Comparison of ENCODE assay signal across 8 mouse cellular contexts in the genomic region with DNA sequence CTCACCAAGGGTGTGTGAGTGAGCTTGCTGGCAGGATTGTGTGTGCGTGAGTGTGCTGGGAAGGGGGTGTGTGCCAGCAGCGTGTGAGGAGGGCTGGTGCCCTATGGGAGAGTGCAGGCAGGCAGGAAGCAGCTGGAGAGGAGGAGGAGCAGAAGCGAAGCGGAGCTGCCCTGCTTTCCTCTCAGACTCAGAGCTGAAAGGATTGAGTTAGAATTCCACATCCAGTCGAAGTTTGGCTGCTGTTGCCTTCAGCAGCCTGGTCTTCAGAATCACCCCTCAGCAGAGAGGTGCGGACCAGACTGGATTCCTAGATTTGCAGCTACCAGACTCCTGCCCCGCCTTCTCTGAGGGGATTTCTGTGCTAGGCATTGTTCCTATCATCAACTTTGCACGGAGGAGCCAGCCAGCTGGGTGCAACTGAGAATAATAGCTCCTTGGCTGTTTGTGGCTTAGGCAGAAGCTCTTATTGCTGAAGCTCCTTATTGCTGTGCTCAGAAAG. TPM values are rescaled to one million over a fixed set of nuclear protein-coding genes. Genes with fewer than 3 reads are reported as not detected.
DNase-seq lines count a peak whose midpoint lies in the region; ATAC-seq lines count a peak whose summit lies in the region.

No protein-coding gene starts in this region.

- ATAC-seq in midbrain, embryonic 11.5 days (ENCODE audit: low FRiP score): peak; percentile 80

- peaks cover 10% of the 10 kb centered on the region for H3K4me1 ChIP-seq in midbrain, embryonic 11.5 days (ENCODE audit: control insufficient read depth, insufficient read depth, low read length)

- DNase-seq in gastrocnemius, postnatal 10 days: peak; percentile 9
- no peak for DNase-seq in gastrocnemius, postnatal 36 days
- DNase-seq in adipocyte (ENCODE audit: low spot score): peak; percentile 19
- DNase-seq in frontal cortex, postnatal 10 days (ENCODE audit: low spot score in 2 of 2): peak; percentile 51 to 74
- DNase-seq in layer of hippocampus, adult 8-10 months (ENCODE audit: low spot score in 2 of 2): peak; percentile 58 to 74
- peak; percentile 93 for DNase-seq in midbrain, embryonic 11.5 days (ENCODE audit: low spot score, missing footprints)
- DNase-seq in telencephalon, adult 2 months (ENCODE audit: low read depth, low spot score): peak; percentile 89
- no peak for DNase-seq in adrenal gland, adult 8-10 months

- no peaks in the 10 kb centered on the region for H3K36me3 ChIP-seq in midbrain, embryonic 11.5 days (ENCODE audit: control insufficient read depth, insufficient read depth, low read length)

- no peaks in the 10 kb centered on the region for H3K9me3 ChIP-seq in midbrain, embryonic 11.5 days (ENCODE audit: control insufficient read depth, low read length)

- peak overlapping the region; percentile 25 for H3K4me3 ChIP-seq in midbrain, embryonic 11.5 days (ENCODE audit: low read depth, low read length)

- H3K27ac ChIP-seq in midbrain, embryonic 11.5 days (ENCODE audit: low read depth, low read length): peak overlapping the region; percentile 69

- peak overlapping the region; percentile 64 for H3K9ac ChIP-seq in midbrain, embryonic 11.5 days (ENCODE audit: low read length)

- 2% methylated on average over 8 of the region's 8 CpGs for WGBS in midbrain, embryonic 11.5 days

- H3K27me3 ChIP-seq in midbrain, embryonic 11.5 days (ENCODE audit: control insufficient read depth, insufficient read depth, low read length): no peaks in the 10 kb centered on the region

- peak overlapping the region; percentile 50 for H3K4me2 ChIP-seq in midbrain, embryonic 11.5 days

- intact Hi-C loops in gastrocnemius, postnatal 36 days (cut with DNase I): no loop called here

RNA-seq across cellular contexts. Expression of gene Atp8b5, which starts 57.8 kb away (rescaled TPM):
- total RNA-seq in gastrocnemius, postnatal 10 days (2021): under 1 TPM; 0.05 to 0.11 TPM
- not detected for total RNA-seq in gastrocnemius, postnatal 36 days (2021)
- under 1 TPM; 0.14 to 0.59 (median 0.40) TPM for total RNA-seq in layer of hippocampus, adult 8-10 months (2022)
- polyA plus RNA-seq in midbrain, embryonic 11.5 days (2014; fragmentation: Nextera tagmentation; extraction: Ambion mirVana): 0.30 and 0.70 TPM in 2 replicates
- 1 to 10 TPM in 2 of 4 experiments, under 1 TPM in 2; 0.61 to 1.3 (median 0.99) TPM for total RNA-seq in adrenal gland, adult 8-10 months (2022)

Comparison
In these comparisons a context has a peak if more than half of its experiments do, and no peak if none do; other contexts are left out.
1. DNase-seq: peak in gastrocnemius, postnatal 10 days (single experiment), adipocyte (single experiment), frontal cortex, postnatal 10 days (2 of 2), layer of hippocampus, adult 8-10 months (2 of 2), midbrain, embryonic 11.5 days (single experiment) and telencephalon, adult 2 months (single experiment); none in gastrocnemius, postnatal 36 days (0 of 2) and adrenal gland, adult 8-10 months (single experiment).